Mouse (Mus musculus) 3134 (cell line): Measurements from ENCODE around the gene Vmn2r57.
A peak's percentile ranks its signal among the peaks of the same experiment; 100 is the strongest.
"Not testable (repeated sequence)": the region's sequence is repeated elsewhere in the genome, so short reads cannot be mapped to it uniquely, and the experiment has no call there.

Source experiments
- DNase-seq: peaks from one replicate; pipeline ENCODE4 v3.0.0-alpha.2; 2011; ENCODE audit warnings: low spot score; ENCODE audit not compliant: insufficient read length; ENCODE audit errors: extremely low read depth

Vmn2r57 gene

DNA sequence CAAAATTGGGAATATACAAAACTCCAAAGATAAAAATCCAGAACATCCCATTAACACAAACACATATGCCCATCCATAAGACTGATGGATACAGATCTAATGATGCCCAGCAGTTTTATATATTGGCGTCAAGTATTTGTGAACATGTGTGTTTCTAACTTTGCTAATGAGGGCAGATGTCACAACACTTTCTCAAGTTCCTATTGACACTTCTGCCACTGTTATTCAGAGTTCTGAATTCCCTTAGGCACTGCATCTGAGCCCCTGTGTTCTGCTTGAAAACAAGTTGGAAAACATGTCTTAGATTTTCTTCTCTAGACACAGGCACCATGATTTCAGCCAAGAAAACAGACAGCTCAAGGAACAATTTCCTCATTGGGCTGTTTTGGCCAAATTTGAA, at the start of gene Vmn2r57:
Gene Vmn2r57 (minus strand): TSS at position 101 of the 400 bp plus-strand sequence.
- DNase-seq: not testable (repeated sequence)

DNA sequence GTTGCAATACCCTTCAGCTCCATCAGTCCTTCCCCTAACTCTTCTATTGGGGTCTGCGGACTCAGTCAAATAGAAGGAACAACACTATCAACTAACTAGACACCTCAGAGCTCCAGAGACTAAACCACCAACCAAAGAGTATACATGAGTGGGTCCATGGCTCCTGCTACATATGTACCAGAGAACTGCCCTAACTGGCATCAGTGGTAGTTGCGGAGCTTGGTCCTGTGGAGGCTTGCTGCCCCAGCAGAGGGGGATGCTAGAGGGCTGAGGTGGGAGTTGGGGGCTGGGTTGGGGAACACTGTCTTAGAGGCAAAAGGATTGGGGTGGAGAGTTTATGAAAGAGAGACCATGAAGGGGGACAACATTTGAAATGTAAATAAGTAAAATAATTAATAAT, 49.4 kb upstream of the Vmn2r57 start:
- DNase-seq: no peak

DNA sequence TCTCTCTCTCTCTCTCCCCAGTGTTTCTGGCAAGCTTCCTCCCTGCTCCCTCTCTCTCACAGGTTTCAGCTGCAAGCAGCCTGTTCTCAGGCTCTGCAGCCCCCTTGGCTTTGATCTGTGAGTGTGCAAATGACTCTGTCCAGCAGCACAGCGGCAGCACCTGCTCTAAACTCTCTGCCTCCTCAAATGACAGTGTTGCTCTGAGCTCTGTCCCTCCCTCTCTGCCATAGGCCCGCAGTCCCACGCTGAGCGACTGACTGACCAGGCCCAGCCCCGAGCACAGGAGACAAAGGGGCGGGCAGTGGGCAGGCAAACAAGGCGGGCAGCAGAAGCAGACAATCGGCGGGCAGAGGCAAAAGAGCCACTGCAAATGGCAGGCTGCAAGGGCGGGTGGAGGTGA, 3.4 kb upstream of the Vmn2r57 start:
- no peak for DNase-seq

DNA sequence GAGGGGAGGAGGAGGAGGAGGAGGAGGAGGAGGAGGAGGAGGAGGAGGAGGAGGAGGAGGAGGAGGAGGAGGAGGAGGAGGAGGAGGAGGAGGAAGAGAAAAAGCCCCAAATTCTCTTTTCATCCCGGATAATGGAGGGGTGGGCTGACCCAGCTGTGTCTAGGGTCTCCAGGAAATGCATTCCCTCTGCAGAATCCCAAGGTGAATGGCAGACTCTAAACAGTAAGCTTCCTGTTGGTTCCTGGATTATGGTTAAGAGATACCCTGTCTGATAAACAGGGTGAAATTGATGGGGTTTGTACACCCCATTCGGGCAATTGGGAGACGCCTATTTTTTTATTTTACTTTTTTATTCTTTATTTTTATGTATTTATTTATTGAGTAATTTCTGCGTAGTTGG, 54.4 kb downstream of the Vmn2r57 start:
- no peak for DNase-seq

- peak; percentile 68 for DNase-seq
Observed at GRCm38 (mm10) chr7:41393048-41393971, 55.2 kb downstream of the Vmn2r57 start, which contains the start of gene AI987944. Gene AI987944, minus strand, starts transcription at chr7:41393379.
